Mouse (Mus musculus) hindbrain, embryonic 16.5 days (tissue): ENCODE data around the gene Chd5. TPM values are rescaled to one million over a fixed set of nuclear protein-coding genes. Genes with fewer than 3 reads are reported as not detected.

ENCODE experiments used
- ATAC-seq: fragments of 200-750 bp; cut with Nextera tagmentation; 2 replicates; pipeline ENCODE4 v1.8.0; 2017; ENCODE audit warnings: moderate TSS enrichment, moderate library complexity
- H3K27ac ChIP-seq: fragments of 300-500 bp; sonication (generic); 2 replicates; pipeline ENCODE4 v1.5.1; 2014; ENCODE audit warnings: low read depth, mild to moderate bottlenecking, control low read depth, low read length, moderate library complexity
- H3K27me3 ChIP-seq: fragments of 300-500 bp; sonication (generic); replicated peaks from 2 replicates; pipeline ENCODE4 v1.6.1; 2014; ENCODE audit warnings: low read length; ENCODE audit not compliant: control insufficient read depth, insufficient read depth
- H3K36me3 ChIP-seq: fragments of 300-500 bp; sonication (generic); 2 replicates; pipeline ENCODE4 v1.6.1; 2014; ENCODE audit warnings: mild to moderate bottlenecking, low read length, moderate library complexity, mixed read lengths; ENCODE audit not compliant: control insufficient read depth, insufficient read depth
- H3K4me1 ChIP-seq: fragments of 300-500 bp; sonication (generic); 2 replicates; pipeline ENCODE4 v1.6.1; 2014; ENCODE audit warnings: low read depth, low read length; ENCODE audit not compliant: control insufficient read depth, insufficient read depth
- H3K4me2 ChIP-seq: fragments of 300-500 bp; sonication (generic); 2 replicates; pipeline ENCODE4 v1.6.1; 2014; ENCODE audit warnings: mild to moderate bottlenecking, low read length, control low read depth, moderate library complexity
- H3K4me3 ChIP-seq: fragments of 300-500 bp; sonication (generic); 2 replicates; pipeline ENCODE4 v1.5.1; 2014; ENCODE audit warnings: mild to moderate bottlenecking, low read length, control low read depth, moderate library complexity
- H3K9ac ChIP-seq: fragments of 300-500 bp; sonication (generic); 2 replicates; pipeline ENCODE4 v1.6.1; 2014; ENCODE audit warnings: low read depth, mild to moderate bottlenecking, control low read depth, low read length, moderate library complexity
- H3K9me3 ChIP-seq: fragments of 300-500 bp; sonication (generic); 2 replicates; pipeline ENCODE4 v1.6.1; 2014; ENCODE audit warnings: mild to moderate bottlenecking, low read length, moderate library complexity; ENCODE audit not compliant: control insufficient read depth
- WGBS: fragments of 180-500 bp; shearing (Covaris S2); extraction: QIAGEN DNeasy Blood & Tissue Kit; methylation state at CpG from one replicate; pipeline ENCODE4 v1.1.7; 2014; 5-methylcytosine and 5-hydroxymethylcytosine counted together
- polyA plus RNA-seq: library from polyadenylated mRNA; unstranded; fragments of >200 nt; fragmentation: Nextera tagmentation; extraction: Ambion mirVana; gene quantifications from 2 replicates; pipeline ENCODE4 v1.2.1, GENCODE M21; 2015

The Chd5 gene
- polyA plus RNA-seq, 1 experiment from 2014 or later: 46.7 TPM

DNA sequence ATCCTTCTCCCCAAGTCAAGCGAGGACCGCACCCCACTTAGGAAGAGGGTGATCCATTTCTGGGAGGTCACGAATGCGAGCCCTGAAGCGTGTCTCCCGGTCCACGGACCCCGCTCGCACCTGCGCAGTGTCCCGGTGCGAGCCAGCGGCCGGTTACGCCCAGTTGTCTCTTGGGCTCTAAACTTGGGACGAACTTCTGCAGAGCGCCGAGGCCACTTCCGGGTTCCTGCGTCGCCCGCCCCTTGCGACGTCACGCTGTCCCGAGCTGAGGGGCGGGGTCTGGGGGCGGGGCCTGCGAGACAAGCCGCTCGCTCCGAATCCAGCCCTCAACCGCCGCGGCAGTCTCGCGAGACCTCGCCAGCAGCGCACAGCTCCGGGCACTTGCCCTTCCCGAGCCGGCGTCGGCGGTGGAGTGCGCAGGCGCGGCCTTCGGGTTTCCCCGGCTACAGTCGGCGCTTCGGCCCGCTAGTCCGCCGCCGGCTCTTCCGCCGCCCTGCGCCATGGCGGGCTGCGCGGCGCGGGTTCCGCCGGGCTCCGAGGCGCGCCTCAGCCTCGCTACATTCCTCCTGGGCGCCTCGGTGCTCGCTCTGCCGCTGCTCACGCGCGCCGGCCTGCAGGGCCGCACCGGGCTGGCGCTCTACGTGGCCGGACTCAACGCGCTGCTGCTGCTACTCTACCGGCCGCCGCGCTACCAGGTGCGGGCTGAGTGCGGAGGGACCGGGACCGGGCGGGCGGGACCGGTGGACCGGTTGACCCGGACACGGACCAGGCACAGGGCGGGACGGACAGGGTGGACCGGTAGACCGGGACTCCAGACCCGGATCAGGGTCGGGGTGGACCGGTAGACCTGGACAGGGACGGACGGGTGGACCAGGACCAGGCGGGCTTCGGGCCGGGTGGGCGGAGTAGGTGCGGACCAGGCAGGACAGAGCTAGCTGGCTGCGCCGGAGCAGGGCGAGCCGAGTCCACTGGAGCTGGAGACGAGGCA lies 41.3 kb upstream of the Chd5 start, which contains the start of gene Icmt:
Gene Icmt, plus strand, starts transcription at position 354 of the 988 bp plus-strand sequence.
- H3K9me3 ChIP-seq: no peaks in the 10 kb centered on the region
- peak within 1 kb of the TSS; percentile 88 for H3K4me3 ChIP-seq
- peak within 1 kb of the TSS; percentile 98 for H3K9ac ChIP-seq
- H3K27ac ChIP-seq: peak within 1 kb of the TSS; percentile 82
- under 1% methylated on average over 114 of the region's 119 CpGs for WGBS
- peaks cover 3% of the 10 kb centered on the region for H3K36me3 ChIP-seq
- peaks cover 16% of the 10 kb centered on the region for H3K4me1 ChIP-seq
- H3K27me3 ChIP-seq: peaks cover 23% of the 10 kb centered on the region
- peak; percentile 95 for ATAC-seq
- H3K4me2 ChIP-seq: peak within 1 kb of the TSS; percentile 97

GRCm38 (mm10) chr4:152298836-152299235 lies 39.6 kb upstream of the Chd5 start:
- ATAC-seq: no peak
- Histone ChIP-seq H3K36me3 (peaks cover 10% of the 10 kb centered on the region), H3K4me3 (no peak overlapping the region), H3K9ac (no peak overlapping the region), H3K4me2 (no peak overlapping the region), H3K27me3 (peaks cover 15% of the 10 kb centered on the region), H3K9me3 (no peaks in the 10 kb centered on the region), H3K4me1 (peaks cover 16% of the 10 kb centered on the region), H3K27ac (no peak overlapping the region)
- 89% methylated on average over 14 of the region's 14 CpGs for WGBS

DNA sequence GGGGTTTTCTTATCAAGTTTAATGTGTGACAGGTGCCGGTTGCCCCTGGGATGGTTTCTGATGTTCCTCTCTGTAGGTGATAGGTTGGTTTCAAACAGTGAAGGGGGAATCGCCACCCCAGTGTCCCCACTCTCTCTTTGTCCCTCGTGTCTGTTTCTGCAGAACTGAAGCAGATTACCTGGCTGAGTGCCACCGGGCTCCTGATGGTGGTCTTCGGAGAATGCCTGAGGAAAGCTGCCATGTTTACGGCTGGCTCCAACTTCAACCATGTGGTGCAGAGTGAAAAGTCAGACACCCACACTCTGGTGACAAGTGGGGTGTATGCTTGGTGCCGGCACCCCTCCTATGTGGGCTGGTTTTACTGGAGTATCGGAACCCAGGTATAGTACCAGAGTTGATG lies 38.1 kb upstream of the Chd5 start:
- H3K9me3 ChIP-seq: no peaks in the 10 kb centered on the region
- no peak overlapping the region for H3K9ac ChIP-seq
- 79% methylated on average over 8 of the region's 8 CpGs for WGBS
- peaks cover 6% of the 10 kb centered on the region for H3K27me3 ChIP-seq
- no peak overlapping the region for H3K27ac ChIP-seq
- ATAC-seq: no peak
- no peak overlapping the region for H3K4me3 ChIP-seq
- H3K4me1 ChIP-seq: peaks cover 16% of the 10 kb centered on the region
- H3K4me2 ChIP-seq: no peak overlapping the region
- H3K36me3 ChIP-seq: peaks cover 12% of the 10 kb centered on the region

- H3K4me1 ChIP-seq: peaks cover 12% of the 10 kb centered on the region
- no peaks in the 10 kb centered on the region for H3K27me3 ChIP-seq
- no peak overlapping the region for H3K4me3 ChIP-seq
- H3K4me2 ChIP-seq: no peak overlapping the region
- no peak overlapping the region for H3K9ac ChIP-seq
- 63% methylated on average over 11 of the region's 11 CpGs for WGBS
- no peak overlapping the region for H3K27ac ChIP-seq
- peaks cover 12% of the 10 kb centered on the region for H3K36me3 ChIP-seq
- H3K9me3 ChIP-seq: no peaks in the 10 kb centered on the region
- no peak for ATAC-seq
These were observed 36.4 kb upstream of the Chd5 start for GRCm38 (mm10) chr4:152302012-152302411.

DNA sequence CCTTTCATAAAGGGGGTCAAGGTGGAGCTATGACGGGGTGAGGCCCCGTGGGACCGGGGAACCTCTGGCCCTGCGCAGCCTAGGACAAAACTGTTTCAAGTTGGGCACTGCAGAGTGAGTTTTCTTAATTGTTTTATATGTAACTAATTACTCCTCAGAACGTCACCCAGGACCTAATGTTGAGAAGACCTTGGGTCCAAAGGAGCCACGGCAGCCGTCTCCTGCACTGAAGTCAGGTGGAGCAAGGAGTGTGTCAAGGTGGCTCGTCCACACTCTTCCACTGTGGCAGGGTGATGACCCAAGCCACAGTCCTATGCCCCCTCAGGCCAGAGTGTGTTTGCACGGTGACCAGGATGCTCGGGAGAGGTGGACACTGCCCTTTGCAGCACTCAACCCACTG lies 35.3 kb upstream of the Chd5 start:
- Histone ChIP-seq H3K36me3 (peaks cover 12% of the 10 kb centered on the region), H3K4me2 (no peak overlapping the region), H3K9ac (no peak overlapping the region), H3K4me1 (peaks cover 8% of the 10 kb centered on the region), H3K27ac (no peak overlapping the region), H3K9me3 (no peaks in the 10 kb centered on the region), H3K4me3 (no peak overlapping the region), H3K27me3 (no peaks in the 10 kb centered on the region)
- no peak for ATAC-seq
- 93% methylated on average over 10 of the region's 10 CpGs for WGBS

DNA sequence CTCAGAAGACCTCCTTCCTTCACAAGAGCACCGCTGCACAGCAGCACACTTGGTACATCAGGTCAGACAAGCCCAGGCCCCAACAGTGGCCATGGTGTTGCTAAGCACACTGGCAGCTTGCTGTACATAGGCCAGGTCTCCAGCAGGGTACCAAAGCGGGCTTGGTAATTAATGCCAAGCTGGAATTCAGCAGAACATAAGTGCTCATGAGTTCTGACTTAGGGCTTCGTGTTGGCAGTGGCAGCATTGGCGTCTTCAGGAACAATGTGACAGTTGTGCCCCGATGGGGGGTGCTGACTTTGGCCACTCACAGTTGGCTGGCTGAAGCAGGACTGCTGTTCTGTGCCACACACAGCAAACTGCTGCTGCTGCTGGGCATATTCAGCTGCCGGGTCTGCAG lies 33.8 kb upstream of the Chd5 start:
- Histone ChIP-seq H3K4me3 (no peak overlapping the region), H3K27me3 (no peaks in the 10 kb centered on the region), H3K9me3 (no peaks in the 10 kb centered on the region), H3K36me3 (peaks cover 14% of the 10 kb centered on the region), H3K4me2 (no peak overlapping the region), H3K27ac (no peak overlapping the region; the same call in 1 of the 2 replicates), H3K4me1 (no peaks in the 10 kb centered on the region; the same call in 1 of the 2 replicates), H3K9ac (no peak overlapping the region)
- peak; percentile 71 for ATAC-seq
- 74% methylated on average over 6 of the region's 6 CpGs for WGBS

DNA sequence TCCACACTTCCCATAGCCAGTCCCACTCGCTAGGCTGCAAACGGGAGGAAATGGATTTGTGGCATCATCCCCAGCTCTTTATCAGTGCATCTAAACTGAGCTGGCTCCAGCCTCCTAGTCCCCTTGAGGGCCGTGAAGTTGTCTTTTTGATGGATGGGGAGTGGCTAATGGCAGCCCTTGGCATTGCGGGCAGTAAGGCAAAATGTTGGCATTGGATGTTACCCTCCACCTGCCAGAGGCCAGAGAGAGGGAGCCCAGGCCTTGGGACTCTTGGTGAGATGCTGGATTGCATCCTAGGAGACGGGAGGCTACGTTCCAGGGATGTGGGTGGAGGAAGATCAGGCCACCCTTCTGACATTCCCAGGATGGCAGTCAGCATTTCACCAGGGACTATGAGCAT lies 32.5 kb upstream of the Chd5 start:
- H3K27me3 ChIP-seq: peaks cover 8% of the 10 kb centered on the region
- H3K27ac ChIP-seq: no peak overlapping the region
- H3K4me1 ChIP-seq: no peaks in the 10 kb centered on the region; the same call in 1 of the 2 replicates
- ATAC-seq: no peak
- WGBS: 51% methylated on average over 6 of the region's 6 CpGs
- no peaks in the 10 kb centered on the region for H3K9me3 ChIP-seq
- H3K36me3 ChIP-seq: peaks cover 11% of the 10 kb centered on the region
- no peak overlapping the region for H3K4me2 ChIP-seq
- no peak overlapping the region for H3K4me3 ChIP-seq
- H3K9ac ChIP-seq: no peak overlapping the region

DNA sequence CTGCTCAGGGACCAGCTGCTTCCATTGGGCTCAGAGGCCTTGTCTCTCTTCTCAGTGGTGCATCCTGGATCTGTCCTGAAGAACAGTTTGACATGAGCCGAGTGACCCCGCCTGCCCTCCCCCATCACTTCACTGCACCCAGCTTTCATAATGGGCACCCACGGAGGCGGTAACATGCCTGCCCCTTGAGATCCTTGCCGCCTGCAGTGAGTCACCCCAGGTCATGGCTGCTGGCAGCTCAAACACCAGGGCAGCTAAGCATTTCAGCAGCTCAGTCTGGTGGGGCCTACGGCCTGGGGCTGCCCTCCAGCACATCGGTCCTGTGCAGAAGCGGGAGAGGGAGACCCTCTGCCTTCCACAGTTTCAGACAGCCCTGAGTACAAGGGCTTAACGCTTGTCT lies 30.9 kb upstream of the Chd5 start:
- Histone ChIP-seq H3K27me3 (peaks cover 23% of the 10 kb centered on the region), H3K4me2 (no peak overlapping the region), H3K27ac (no peak overlapping the region), H3K4me1 (peaks cover 2% of the 10 kb centered on the region), H3K9ac (no peak overlapping the region), H3K36me3 (peaks cover 11% of the 10 kb centered on the region), H3K9me3 (no peaks in the 10 kb centered on the region), H3K4me3 (no peak overlapping the region)
- no peak for ATAC-seq
- 78% methylated on average over 9 of the region's 9 CpGs for WGBS

DNA sequence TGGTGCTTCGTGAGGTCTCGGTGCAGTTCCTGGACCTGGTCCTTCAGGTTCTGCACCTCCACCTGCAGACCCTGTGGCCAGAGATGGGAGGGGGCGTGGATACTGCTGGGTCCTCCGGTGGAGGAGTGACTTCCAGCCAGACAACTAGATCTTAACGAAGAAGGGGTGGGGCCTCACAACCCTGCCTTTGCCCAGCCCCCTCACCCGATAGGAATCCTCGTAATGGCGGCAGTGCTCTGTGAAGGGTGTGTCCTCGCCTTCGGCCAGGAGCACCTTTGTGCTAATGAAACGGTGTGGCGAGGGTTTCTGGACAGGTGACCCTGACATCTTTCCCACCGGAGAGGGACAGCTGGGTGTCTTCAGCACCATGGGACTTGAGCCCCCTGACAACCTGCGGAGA lies 26.3 kb upstream of the Chd5 start:
- H3K4me1 ChIP-seq: peaks cover 18% of the 10 kb centered on the region
- H3K4me3 ChIP-seq: peak overlapping the region; percentile 38
- H3K9me3 ChIP-seq: no peaks in the 10 kb centered on the region
- peaks cover 52% of the 10 kb centered on the region for H3K27me3 ChIP-seq
- peak overlapping the region; percentile 63 for H3K4me2 ChIP-seq
- WGBS: 5% methylated on average over 14 of the region's 14 CpGs
- no peak overlapping the region for H3K27ac ChIP-seq
- ATAC-seq: no peak
- H3K36me3 ChIP-seq: peaks cover 2% of the 10 kb centered on the region; the same call in 1 of the 2 replicates
- no peak overlapping the region for H3K9ac ChIP-seq
